Mouse (Mus musculus): Measurements from ENCODE around the gene Tmem200b.

The Tmem200b gene

DNA sequence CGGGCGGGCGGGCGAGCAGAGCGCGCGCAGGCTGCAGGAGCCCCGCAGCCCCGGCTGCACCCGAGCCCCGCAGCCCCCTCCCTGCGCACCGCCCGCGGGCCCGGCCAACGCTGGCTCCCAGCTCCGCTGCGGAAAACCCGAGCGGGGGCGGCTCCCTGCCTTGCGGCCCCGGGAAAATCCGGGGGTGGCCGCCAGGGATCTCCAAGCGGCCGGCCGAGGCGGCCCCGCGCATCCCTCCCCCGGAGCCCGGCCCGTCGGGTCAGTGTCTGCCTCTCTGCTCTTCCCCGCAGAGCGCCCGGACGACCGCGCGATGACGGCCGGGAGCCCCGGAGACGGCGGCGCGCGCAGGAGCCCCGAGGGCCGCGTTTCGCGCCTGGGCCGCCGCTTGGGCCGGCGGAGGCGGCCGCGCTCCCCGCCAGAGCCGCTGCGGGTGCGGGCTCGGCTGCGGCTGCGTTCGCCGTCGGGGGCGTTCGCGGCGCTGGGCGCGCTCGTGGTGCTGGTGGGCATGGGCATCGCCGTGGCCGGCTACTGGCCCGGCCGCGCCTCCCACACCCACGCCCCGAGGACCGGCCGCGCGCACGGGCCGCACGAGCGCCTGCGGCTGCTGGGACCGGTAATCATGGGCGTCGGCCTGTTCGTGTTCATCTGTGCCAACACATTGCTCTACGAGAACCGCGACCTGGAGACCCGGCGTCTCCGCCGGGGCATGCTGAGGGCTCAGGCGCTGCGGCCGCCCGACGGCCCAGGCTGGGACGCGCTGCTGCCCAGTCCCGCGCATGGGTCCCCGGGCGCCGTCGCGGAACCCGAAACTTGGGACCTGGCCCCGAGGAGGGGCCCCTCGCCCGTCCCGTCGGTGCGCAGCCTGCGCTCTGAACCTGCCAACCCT lies at the start of gene Tmem200b:
Gene Tmem200b, plus strand, starts transcription at position 311 of the 886 bp plus-strand sequence.
- no peak for DNase-seq (ENCODE audit: low spot score in 2 of 2)

DNA sequence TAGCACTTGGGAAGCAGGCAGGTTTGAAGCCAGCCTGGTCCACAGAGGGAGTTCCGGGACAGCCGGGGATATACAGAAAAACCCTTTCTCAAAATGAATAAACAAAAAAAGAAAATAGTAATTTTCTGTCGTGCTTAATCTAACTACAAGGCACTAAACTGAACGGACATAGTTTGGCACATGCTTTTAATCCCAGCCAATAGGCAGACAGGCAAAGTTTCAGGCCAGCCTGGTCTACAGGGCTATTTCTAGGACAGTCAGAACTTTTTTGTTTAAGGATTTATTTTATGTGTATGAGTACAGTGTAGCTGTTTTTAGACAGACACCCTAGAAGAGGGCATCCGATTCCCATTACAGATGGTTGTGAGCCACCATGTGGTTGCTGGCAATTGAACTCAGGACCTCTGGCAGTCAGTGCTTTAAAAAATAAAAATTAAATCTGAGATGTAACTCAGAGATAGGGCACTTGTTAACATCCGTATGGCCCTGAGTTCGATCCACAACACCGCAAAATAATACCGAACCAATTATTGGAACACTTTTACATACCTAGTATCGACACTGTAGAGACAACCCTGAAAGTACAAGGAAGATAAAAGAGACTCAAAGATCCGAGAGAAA lies 48.8 kb upstream of the Tmem200b start:
- DNase-seq (ENCODE audit: low spot score in 2 of 2), result no peak

DNA sequence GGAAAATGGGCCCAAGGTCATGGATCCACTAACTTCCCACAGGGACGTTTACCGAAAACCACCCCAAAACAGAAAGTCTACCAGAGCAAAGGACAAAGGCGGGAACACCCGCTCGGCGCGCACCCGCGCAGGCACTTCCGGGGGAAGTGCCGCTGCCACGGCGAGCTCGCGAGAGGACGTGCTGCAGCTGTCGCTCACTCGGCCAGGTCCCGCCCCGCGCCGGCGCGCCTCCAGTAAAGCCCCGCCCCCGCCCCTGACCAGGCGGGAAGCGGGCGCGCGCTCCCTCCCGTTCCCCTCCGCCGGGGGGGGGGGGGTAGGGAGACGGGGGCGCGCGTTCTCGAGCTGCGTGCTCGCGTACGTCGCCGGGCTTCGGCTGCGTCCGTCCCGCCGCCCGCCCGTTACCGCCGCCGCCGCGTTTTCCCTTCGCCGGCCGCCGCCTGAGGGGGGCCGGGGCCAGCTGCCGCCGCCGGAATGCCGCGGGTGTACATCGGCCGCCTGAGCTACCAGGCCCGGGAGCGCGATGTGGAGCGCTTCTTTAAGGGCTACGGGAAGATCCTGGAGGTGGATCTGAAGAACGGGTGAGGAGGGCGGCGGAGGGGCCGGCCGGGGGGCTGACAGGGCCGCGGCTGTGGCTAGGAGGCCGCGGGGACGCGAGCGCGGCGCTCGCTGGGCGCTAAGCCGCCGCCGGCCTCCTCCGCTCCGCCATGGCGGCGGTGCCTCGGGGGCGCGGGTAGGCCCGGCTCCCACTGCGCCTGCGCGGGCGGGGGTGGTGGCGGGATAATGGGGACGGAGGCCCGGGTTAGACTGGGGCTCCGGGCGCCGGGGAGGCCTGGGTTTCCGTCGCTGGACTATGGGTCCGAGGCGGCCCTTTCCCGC lies 48.0 kb upstream of the Tmem200b start, which contains the start of gene Srsf4:
Gene Srsf4, plus strand, starts transcription at position 325 of the 876 bp plus-strand sequence.
- DNase-seq (ENCODE audit: low spot score in 2 of 2), result peak; percentile 79 to 87

DNA sequence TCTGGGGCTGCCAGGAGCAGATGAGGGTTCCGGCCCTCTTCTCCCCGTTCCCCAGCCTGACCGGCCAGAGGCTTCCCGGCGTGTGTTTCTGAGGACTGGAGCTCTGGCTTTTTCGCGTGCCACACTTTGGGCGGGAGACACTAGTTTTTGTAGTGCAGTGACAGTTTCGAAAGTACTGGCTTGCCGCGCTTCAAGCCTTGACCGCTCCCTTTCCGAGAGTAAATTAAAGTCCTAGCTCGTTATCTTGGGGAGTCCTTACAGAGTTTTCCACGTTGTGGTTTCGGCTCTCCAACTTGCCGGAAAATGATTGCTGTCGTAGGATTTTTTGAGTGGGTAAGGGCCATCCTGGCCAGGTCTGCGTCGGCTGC lies 47.4 kb upstream of the Tmem200b start:
- DNase-seq (ENCODE audit: low spot score in 2 of 2), result no peak

DNA sequence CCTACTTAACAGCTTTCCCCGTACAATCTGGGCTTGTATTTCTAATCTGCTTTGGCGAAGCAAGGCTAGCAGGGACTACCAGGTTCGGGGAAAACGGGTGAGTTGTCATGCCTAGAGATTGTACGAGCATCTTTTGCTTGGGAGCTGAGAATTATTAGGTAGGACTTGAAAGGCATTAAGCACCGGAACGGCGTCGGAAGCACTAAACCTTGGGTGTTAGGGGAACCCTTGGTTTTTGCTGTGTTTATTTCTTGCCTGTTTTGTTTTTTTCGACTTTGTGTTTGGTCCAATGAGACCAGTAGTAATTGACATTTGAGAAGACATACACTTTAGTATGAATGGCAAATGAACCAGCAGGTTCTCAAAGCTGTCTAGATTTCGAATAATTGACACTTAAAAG lies 47.0 kb upstream of the Tmem200b start:
- no peak for DNase-seq (ENCODE audit: low spot score in 2 of 2)

DNA sequence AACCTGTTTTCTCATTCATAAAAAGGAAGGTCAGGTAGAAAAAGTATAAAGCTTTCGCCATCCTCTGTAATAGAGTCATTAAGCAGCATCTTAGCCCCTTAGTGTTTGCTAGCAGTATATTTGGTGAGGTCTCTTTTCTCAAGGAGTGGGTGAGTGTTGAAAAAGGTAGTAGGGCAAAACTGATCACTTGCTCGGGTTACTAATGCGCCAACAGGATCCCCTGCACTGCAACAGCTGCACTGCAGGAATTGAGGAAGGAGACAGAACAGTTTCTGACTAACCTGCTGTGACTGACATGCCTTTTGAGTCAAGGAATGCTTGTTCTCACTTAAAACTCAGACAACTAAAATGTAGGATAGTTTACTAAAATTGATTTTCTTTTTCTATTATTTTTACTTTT lies 46.3 kb upstream of the Tmem200b start:
- DNase-seq (ENCODE audit: low spot score in 2 of 2), result no peak

DNA sequence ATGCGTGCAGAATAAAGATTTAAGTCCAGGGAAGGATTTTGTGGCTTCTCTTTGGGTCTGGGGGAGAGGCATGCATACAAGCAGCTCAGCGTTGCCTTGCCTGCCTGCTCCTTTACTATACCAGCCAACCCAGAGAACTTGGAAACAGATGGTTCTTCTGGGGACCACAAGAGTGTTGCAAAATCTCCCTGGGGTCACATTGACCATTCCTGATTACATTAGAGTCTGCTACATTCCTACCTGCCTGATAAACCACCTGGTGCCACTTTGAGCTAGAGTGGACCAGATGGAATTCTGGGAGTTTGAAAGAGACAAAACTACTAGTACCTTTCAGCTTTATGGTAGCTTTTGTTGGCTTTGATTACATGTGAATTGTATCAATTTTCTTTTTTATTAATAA lies 44.7 kb upstream of the Tmem200b start:
- no peak for DNase-seq (ENCODE audit: low spot score in 2 of 2)

DNA sequence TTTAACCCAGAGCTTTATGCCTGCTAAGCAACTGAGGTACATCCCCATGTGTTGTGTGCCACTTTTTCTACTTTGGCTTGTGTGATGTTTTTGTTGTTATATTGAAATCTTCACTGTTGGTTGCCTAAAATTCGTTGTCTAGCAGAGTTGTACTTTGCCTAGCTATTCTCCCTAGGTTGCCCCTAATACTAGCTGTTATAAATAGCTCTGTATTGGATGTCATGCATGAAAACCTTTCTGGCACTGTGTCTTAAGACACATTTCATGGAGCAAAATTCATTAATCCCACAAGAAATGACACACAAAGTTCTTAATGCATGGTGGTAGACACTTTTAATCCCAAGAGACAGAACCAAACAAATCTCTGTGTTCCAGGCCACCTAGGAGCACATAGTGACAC lies 41.9 kb upstream of the Tmem200b start:
- no peak for DNase-seq (ENCODE audit: low spot score in 2 of 2)

DNA sequence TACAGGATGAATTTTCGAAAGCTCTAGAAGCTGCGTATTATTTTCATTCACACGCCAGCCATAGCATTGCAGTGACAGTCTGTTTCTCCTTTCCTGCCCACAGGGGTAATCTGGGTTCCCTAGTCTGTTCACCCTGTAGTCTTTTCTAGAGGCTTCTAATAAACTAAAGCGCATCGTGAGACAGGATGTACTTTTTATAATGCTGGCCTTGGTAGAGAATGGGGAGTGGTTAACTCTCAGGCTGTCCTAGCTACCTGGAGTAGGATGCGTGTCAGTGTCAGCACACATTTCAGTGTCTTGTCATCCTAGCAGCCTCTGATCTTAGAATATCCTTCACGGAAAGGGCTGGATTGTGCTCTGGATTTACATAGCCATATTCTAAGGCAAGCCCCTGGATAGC lies 40.3 kb upstream of the Tmem200b start:
- DNase-seq (ENCODE audit: low spot score in 2 of 2), result no peak

DNA sequence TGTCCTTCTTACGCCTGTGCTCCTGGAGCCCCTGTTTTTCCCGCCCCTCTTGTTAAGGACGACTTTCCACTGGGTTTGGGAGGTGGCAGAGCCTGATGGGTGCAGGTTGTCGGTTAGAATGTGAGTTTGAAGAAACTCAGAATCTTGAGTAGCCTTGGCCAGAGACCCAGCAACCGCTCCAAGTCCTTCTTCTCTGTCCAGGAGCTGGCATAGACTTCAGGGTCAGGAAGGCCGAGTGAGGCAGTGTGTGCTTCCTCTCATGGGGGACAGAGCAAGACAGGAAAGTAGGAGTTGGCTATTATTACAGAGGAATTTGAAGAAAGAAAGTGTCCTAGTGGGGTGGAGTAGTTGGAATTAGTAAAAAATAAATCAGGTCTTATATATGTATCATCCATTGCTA lies 38.0 kb upstream of the Tmem200b start:
- DNase-seq (ENCODE audit: low spot score in 2 of 2), result no peak

DNA sequence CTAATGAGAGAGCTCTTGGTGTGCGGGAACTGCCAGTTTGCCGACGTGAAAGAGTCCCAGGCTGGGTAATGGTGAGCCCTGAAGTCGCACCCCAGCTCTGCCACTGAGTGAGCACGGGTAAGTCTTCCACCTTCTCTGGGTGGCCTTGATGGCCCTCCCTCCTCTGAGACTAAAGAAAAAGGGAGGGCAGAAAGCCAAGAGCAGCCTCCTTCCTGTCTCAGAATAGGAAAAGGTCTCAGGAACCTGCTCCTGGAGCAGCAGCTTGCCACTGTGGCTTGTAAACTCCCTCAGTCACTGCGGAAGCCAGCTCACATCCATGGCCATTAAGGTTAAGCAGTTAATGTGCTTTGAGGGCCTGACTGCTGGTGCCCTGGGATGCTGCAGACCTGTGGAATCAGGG lies 36.2 kb upstream of the Tmem200b start:
- DNase-seq (ENCODE audit: low spot score in 2 of 2), result no peak

DNA sequence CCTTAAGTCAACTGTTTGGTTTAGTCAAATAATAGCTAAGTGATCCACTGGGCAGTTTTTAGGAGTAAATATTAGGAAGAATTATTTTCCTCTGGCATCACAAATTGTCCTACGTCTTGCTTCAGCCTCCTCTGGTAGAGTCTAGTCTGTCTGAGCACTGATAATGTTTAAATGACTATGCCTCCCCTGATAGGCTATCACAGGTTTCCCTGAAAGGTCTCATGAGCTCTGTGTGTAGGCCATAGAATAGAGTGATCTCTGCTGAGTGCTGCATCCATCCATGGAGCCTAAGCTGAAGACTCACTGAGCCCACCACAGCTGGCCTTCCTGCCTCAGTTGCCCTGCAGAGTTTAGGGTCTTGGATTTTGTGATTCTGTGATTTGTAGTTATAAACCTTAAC lies 33.0 kb upstream of the Tmem200b start:
- DNase-seq (ENCODE audit: low spot score in 2 of 2), result no peak

DNA sequence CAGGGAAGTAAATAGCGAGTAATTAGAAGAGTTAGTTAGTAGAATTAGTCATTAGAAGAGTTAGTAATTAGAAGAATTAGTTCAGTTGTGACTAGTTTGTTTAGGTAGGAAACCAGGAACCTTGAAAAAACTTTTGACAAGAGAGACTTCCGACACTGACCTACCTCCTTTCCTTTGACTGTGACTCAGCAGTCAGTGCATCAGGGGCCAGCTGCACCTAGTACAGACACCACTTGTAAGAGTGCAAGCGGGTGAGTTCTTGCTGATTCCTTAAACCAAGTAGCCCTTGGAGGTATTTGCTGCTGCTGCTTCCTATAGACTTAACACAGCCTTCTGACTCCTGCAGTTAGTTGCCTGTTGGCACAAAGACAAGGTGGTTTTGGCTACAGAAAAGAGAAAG lies 30.9 kb upstream of the Tmem200b start:
- no peak for DNase-seq (ENCODE audit: low spot score in 2 of 2)

DNA sequence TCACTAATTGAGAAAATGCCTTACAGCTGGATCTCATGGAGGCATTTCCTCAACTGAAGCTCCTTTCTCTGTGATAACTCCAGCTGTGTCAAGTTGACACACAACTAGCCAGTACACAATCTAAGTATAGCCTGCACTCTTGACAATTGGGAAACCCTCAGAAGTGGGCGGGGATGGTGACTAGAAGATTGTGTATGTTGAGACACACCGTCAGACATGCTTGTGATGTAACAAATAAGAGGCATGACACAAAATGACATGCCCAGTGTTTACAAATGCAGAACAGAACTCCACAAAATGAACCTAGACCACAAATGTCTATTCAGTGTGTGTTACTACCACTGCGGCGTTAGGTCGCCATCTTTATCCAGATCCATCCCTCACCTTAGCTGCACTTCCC lies 24.5 kb upstream of the Tmem200b start:
- no peak for DNase-seq (ENCODE audit: low spot score in 2 of 2)

DNA sequence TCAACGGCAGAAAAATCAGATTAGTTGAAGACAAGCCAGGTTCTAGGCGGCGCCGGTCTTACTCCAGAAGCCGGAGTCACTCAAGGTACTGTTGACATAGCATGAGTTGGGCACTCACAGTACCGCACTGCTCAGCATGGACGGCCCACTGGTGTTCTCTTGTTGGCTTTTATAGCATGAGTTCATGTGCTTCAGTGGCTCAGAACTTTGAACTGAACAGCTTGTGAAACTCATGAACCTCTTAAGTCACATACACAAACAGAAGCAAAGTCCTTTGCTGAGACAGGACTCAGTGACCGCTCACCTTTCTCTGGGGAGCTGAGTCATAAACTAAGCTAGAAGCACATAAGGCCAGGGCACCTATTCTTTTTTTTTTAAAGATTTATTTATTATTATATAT lies 23.8 kb upstream of the Tmem200b start:
- no peak for DNase-seq (ENCODE audit: low spot score in 2 of 2)

DNA sequence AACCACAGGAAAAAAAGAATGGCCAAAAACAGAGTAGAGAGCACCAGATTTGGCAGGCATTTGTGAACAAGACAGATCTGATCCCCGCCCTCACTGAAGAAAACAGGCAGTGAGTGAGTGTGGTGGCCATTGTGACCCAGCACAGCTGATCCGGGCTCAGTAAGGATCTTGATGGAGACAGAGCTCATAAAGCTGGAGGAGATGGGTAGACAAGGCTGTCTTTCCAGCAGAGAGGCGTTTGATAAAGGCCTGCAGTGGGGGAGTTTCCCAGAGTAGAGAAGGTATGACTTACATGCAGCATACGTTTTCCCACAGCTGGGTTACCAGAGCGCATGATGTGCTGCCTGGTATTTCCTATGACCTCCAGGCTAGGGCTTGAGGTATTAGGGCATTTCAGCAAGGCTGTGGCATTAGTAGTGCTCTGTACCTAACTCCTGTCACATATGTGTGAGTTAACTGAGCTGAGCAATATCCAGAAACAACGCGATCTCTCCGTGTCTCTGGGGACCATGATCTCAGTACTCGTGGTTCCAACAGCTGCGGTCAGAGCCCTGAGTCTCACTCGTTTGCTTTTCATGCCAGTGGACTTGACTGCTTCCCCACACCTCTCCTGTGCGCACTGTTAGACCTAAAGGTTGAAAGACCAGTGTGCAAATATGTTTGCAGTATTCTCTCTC lies 22.9 kb upstream of the Tmem200b start:
- no peak for DNase-seq (ENCODE audit: low spot score in 2 of 2)

DNA sequence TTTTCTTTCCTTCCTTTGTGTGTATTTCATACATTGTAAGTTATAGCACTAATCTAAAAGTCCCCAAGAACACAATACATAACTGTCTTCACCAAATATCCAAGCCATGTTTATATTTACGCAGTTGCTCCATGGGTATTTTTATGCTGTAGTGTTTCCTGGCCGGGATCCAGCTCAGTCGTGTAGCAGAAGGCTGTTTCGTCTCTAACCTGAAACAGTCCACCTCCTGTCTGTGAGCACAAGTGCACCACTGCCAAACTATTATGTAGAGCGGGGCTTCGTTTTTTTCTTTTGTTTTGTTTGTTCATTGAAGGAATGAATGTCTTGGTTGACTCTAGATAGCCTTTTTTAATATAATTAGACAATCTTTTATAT lies 22.4 kb upstream of the Tmem200b start:
- DNase-seq (ENCODE audit: low spot score in 2 of 2), result no peak

DNA sequence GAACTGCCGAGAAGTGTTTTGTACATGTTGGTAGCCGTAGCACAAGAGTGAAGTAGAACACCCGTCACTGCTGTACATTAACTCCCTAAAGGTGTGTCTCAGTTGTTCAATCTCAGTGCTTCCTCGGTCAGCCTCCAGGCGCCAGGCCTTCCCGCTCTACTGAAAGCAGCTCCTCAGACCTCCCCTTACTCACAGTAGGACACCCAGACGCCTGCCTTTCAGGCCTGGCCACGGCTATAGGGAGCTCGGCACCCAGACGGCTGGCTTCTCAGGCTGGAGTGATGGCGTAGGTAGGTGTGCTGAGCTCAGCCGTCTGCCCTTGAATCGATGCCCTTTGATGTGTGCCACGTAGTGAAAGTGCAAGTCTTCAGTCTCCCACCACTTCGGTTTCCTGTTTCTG lies 20.5 kb upstream of the Tmem200b start:
- DNase-seq (ENCODE audit: low spot score in 2 of 2), result no peak

DNA sequence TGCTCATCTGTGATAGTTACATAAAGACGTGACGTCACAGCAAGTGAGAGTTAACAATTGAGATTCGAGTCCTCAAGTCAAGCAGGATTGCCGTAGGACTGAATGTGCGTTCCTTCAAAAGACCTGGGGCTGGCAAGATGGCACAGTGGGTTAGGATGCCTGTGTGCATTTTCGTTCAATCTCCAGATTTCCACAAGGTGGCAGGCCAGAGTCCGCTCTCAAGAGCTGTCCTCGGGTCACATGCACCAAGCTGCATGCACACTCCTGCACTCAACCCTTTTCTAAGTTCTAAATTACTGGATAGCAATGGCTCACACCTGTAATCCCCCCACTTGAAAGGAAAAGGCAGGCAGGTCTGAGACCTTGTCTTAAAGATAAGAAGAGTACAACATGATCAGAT lies 17.1 kb upstream of the Tmem200b start:
- DNase-seq (ENCODE audit: low spot score in 2 of 2), result no peak

DNA sequence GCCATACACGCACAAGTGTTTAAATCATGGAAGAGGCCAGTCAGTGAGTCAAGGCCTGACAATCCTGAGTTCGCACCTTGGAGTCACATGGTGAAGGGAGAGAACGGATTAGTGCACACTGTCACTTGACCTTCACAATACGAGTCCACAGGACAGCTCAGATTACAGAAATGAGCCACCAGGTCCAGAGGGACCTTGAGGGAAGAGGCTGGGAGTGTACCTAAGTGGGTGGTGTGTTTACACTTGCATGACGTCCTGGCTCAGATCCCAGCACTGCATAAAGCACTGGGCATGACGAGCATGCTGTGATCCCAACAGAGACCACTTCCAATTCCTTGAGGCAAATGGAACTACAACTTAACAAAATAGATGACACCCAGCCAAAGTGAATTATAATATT lies 15.1 kb upstream of the Tmem200b start:
- no peak for DNase-seq (ENCODE audit: low spot score in 2 of 2)

DNA sequence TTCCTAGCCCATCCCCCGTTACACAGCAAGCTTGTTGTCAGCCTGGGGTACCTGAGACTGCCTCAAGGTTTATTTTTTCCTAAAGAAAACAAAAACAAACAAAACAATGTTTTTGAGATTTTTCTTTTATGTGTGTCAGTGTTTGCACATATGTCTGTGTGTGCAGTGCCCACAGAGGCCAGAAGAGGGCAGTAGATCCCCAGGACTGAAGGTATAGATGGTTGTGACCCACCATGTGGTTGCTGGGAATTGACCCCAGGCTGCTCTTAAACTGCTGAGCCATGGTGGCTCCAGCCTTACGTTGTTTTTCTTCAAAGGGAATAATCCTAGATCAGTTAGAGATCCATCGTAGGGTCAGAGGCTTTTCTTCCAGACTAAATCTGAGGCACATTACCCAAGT lies 13.7 kb upstream of the Tmem200b start:
- DNase-seq (ENCODE audit: low spot score in 2 of 2), result no peak
